Mouse (Mus musculus): ENCODE results near the gene Stil. TPM values are rescaled to one million over a fixed set of nuclear protein-coding genes. Genes with fewer than 3 reads are reported as not detected.

Stil gene
- total and polyA plus RNA-seq, 3 experiments, result 8.1 to 11.8 (median 9.0) TPM

DNA sequence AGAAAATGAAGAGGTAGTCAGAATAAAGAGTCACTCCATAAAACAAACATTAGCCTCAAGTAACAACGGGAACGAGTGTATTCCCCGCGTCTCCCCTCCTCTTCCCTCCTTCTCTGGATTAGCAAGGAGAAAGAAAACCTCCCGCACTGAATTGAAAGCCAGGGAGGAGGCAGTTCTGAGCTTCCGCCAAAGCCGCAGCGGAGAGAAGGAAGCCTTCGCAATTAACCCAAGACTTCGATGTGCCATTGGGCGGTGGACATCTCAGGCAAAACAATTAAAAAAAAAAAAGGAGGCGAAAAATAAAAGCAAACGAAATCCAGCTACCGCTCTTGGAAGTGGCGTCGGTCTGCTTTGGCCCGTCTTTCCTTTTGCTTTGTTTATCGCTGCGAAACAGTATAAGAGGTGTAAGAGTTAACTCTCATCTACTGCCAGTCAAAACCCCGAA, 58.4 kb downstream of the Stil start:
- TF ChIP-seq ZKSCAN1 (IDR thresholded peaks at IDR 0.05; ENCODE audit: borderline replicate concordance, low read depth, low read length), result no peak
- no peak for TF ChIP-seq ELF1 (IDR thresholded peaks at IDR 0.05; ENCODE audit: low read depth, low read length)
- no peak for TF ChIP-seq TBP (conservative IDR thresholded peaks at IDR 0.05; ENCODE audit: low read depth, low read length)
- TF ChIP-seq RCOR1 (conservative IDR thresholded peaks at IDR 0.05; ENCODE audit: low read depth, low read length), result no peak
- TF ChIP-seq POLR2A (IDR thresholded peaks at IDR 0.05; ENCODE audit: low read depth, low read length), result no peak
- no peak for TF ChIP-seq JUND (conservative IDR thresholded peaks at IDR 0.05; ENCODE audit: low read depth, low read length)
- no peak for TF ChIP-seq EP300 (IDR thresholded peaks at IDR 0.05; ENCODE audit: low read length)
- no peak for TF ChIP-seq SMC3 (IDR thresholded peaks at IDR 0.05; ENCODE audit: low read depth, low read length)
- no peak for TF ChIP-seq ZC3H11A (IDR thresholded peaks at IDR 0.05; ENCODE audit: low read depth, low read length)
- H3K36me3 ChIP-seq (replicated peaks in 1 of 2; ENCODE audit: control insufficient read depth in 1 of 2, insufficient read depth in 1 of 2, low read length in 1 of 2), result no peaks in the 10 kb centered on the region
- dilution Hi-C loops (cut with MboI; ENCODE audit: extremely low pct_ligation_motif_present, extremely low pct_unique_long_range_greater_than_20kb, low sequenced_read_pairs) (no loop called here), in situ Hi-C loops (cut with MboI; ENCODE audit: low pct_ligation_motif_present, low pct_unique_long_range_greater_than_20kb, low sequenced_read_pairs) (no loop called here)
- no peaks in the 10 kb centered on the region for H3K79me2 ChIP-seq (replicated peaks; ENCODE audit: control insufficient read depth, extremely low read depth, insufficient read depth, poor library complexity, severe bottlenecking)
- H3K9ac ChIP-seq (ENCODE audit: insufficient read depth, low read depth), result no peak overlapping the region
- no peak overlapping the region for H3K27ac ChIP-seq (ENCODE audit: insufficient read depth, low read depth)
- peaks cover 83% of the 10 kb centered on the region for H3K27me3 ChIP-seq (replicated peaks)
- H3K4me3 ChIP-seq (replicated peaks in 1 of 3; ENCODE audit: low read depth in 2 of 3, low read length in 2 of 3, poor library complexity in 1 of 3), result no peak overlapping the region
- peaks cover 8% of the 10 kb centered on the region for H3K9me3 ChIP-seq (replicated peaks; ENCODE audit: low read length)
- no peak overlapping the region for H3K4me2 ChIP-seq (ENCODE audit: insufficient read depth, low read depth, poor library complexity, severe bottlenecking)
- DNase-seq (ENCODE audit: extremely low read depth), result no peak
- H3K4me1 ChIP-seq (ENCODE audit: control insufficient read depth in 1 of 2, insufficient read depth in 2 of 2), result peaks cover 2 to 4% of the 10 kb centered on the region in 2 experiments; a peak in 1 of 4 replicates

DNA sequence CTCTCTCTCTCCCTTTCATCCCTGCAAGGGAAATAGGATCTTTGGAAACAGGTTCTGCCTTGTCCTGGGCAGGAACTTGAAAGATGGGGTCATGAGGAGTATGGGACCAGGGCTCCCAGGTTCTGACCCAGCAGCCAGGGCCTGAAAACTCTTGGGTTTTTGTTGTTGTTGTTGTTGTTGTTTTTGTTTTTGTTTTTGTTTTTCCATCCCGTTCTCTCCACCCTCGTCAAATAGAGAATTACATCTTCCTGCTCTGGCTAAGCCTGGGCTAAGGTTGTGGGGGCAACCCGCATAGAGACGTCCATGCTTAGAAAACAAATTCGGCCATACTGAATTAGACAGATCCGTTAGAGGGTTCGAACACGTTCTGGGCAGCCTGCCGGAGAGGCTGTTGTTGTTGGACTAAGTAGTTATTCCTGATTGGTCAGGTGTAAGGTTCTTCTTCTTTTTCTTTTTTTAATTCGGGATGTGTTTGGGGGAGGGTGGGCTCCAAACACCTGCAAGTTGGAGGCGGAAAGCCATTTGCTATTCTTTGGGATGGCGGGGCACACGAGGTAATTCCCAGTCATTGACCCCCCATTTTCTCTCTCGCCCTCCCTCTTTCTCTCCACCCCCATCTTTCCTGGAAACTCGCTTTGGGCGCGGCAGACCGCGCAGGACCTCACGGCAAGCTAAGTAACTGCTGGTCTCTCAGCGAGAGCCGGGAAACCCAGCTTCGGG, 59.1 kb downstream of the Stil start:
- dilution Hi-C loops (cut with MboI; ENCODE audit: extremely low pct_ligation_motif_present, extremely low pct_unique_long_range_greater_than_20kb, low sequenced_read_pairs) (no loop called here), in situ Hi-C loops (cut with MboI; ENCODE audit: low pct_ligation_motif_present, low pct_unique_long_range_greater_than_20kb, low sequenced_read_pairs) (no loop called here)
- no peak for TF ChIP-seq MAZ (IDR thresholded peaks at IDR 0.05; ENCODE audit: low read depth, low read length)
- TF ChIP-seq HCFC1 (IDR thresholded peaks at IDR 0.05; ENCODE audit: low read depth, low read length), result no peak
- TF ChIP-seq BHLHE40 (IDR thresholded peaks at IDR 0.05; ENCODE audit: low read depth, low read length), result no peak
- TF ChIP-seq SIN3A (IDR thresholded peaks at IDR 0.05; ENCODE audit: low read length), result no peak
- TF ChIP-seq TCF12 (IDR thresholded peaks at IDR 0.05; ENCODE audit: low read depth, low read length), result no peak
- TF ChIP-seq RCOR1 (conservative IDR thresholded peaks at IDR 0.05; ENCODE audit: low read depth, low read length), result no peak
- TF ChIP-seq E2F4 (IDR thresholded peaks at IDR 0.05; ENCODE audit: insufficient replicate concordance, low read depth, low read length), result no peak
- no peak for TF ChIP-seq IRF4 (IDR thresholded peaks at IDR 0.05; ENCODE audit: low read depth, low read length)
- no peak for TF ChIP-seq CTCF (conservative IDR thresholded peaks at IDR 0.05 in 1 of 2, IDR thresholded peaks at IDR 0.05 in 1 of 2; ENCODE audit: low read depth in 2 of 2, low read length in 2 of 2)
- TF ChIP-seq ZNF384 (IDR thresholded peaks at IDR 0.05; ENCODE audit: low read depth, low read length), result no peak
- TF ChIP-seq NRF1 (IDR thresholded peaks at IDR 0.05; ENCODE audit: low read depth, low read length), result no peak
- H3K27me3 ChIP-seq (replicated peaks), result peaks cover 86% of the 10 kb centered on the region
- H3K36me3 ChIP-seq (replicated peaks in 1 of 2; ENCODE audit: control insufficient read depth in 1 of 2, insufficient read depth in 1 of 2, low read length in 1 of 2), result no peaks in the 10 kb centered on the region
- no peak overlapping the region for H3K27ac ChIP-seq (ENCODE audit: insufficient read depth, low read depth)
- peaks cover 8% of the 10 kb centered on the region for H3K9me3 ChIP-seq (replicated peaks; ENCODE audit: low read length)
- H3K4me2 ChIP-seq (ENCODE audit: insufficient read depth, low read depth, poor library complexity, severe bottlenecking), result no peak overlapping the region
- peaks cover 2 to 4% of the 10 kb centered on the region in 2 experiments; a peak in 1 of 4 replicates for H3K4me1 ChIP-seq (ENCODE audit: control insufficient read depth in 1 of 2, insufficient read depth in 2 of 2)
- H3K9ac ChIP-seq (ENCODE audit: insufficient read depth, low read depth), result no peak overlapping the region
- DNase-seq (ENCODE audit: extremely low read depth), result no peak
- no peaks in the 10 kb centered on the region for H3K79me2 ChIP-seq (replicated peaks; ENCODE audit: control insufficient read depth, extremely low read depth, insufficient read depth, poor library complexity, severe bottlenecking)
- H3K4me3 ChIP-seq (replicated peaks in 1 of 3; ENCODE audit: low read depth in 2 of 3, low read length in 2 of 3, poor library complexity in 1 of 3), result no peak overlapping the region
